Mouse (Mus musculus) embryonic facial prominence, embryonic 10.5 days (tissue): Measurements from ENCODE around the gene Polr1b. TPM values are rescaled to one million over a fixed set of nuclear protein-coding genes. Genes with fewer than 3 reads are reported as not detected.

ENCODE experiments used
- DNase-seq: peaks from one replicate; pipeline ENCODE4 v3.0.0-alpha.2; 2017; ENCODE audit warnings: low spot score
- H3K27ac ChIP-seq: fragments of 300-500 bp; sonication (generic); replicated peaks from 2 replicates; pipeline ENCODE4 v1.5.1; 2016; ENCODE audit warnings: mild to moderate bottlenecking
- H3K27me3 ChIP-seq: fragments of 300-500 bp; sonication (generic); replicated peaks from 2 replicates; pipeline ENCODE4 v1.6.1; 2016; ENCODE audit warnings: low read depth, mild to moderate bottlenecking; ENCODE audit not compliant: poor library complexity, severe bottlenecking
- H3K36me3 ChIP-seq: fragments of 300-500 bp; sonication (generic); replicated peaks from 2 replicates; pipeline ENCODE4 v1.6.1; 2016; ENCODE audit warnings: mild to moderate bottlenecking, moderate library complexity
- H3K4me1 ChIP-seq: fragments of 300-500 bp; sonication (generic); 2 replicates; pipeline ENCODE4 v1.6.1; 2016
- H3K4me3 ChIP-seq: fragments of 300-500 bp; sonication (generic); 2 replicates; pipeline ENCODE4 v1.5.1; 2016; ENCODE audit warnings: mild to moderate bottlenecking, moderate library complexity
- H3K9me3 ChIP-seq: fragments of 300-500 bp; sonication (generic); 2 replicates; pipeline ENCODE4 v1.6.1; 2016; ENCODE audit warnings: mild to moderate bottlenecking
- WGBS: fragments of 180-500 bp; shearing (Covaris S2); methylation state at CpG from one replicate; pipeline ENCODE4 v1.1.7; 2016; 5-methylcytosine and 5-hydroxymethylcytosine counted together
- polyA plus RNA-seq: library from polyadenylated mRNA; unstranded; fragments of >200 nt; fragmentation: Nextera tagmentation; extraction: Ambion mirVana; gene quantifications from 2 replicates; pipeline ENCODE4 v1.2.1, GENCODE M21; 2016

The Polr1b gene
- polyA plus RNA-seq, 1 experiment from 2014 or later = 48.7 TPM

GRCm38 (mm10) chr2:129129987-129130545, 29.3 kb downstream of the Polr1b start:
- peaks cover 10% of the 10 kb centered on the region for H3K9me3 ChIP-seq
- no peaks in the 10 kb centered on the region for H3K27me3 ChIP-seq
- WGBS = 42% methylated on average over 18 of the region's 18 CpGs
- H3K4me1 ChIP-seq = peaks cover 18% of the 10 kb centered on the region
- DNase-seq = no peak
- H3K36me3 ChIP-seq = peaks cover 75% of the 10 kb centered on the region
- H3K27ac ChIP-seq = peak overlapping the region; percentile 90
- H3K4me3 ChIP-seq = peak overlapping the region; percentile 77

DNA sequence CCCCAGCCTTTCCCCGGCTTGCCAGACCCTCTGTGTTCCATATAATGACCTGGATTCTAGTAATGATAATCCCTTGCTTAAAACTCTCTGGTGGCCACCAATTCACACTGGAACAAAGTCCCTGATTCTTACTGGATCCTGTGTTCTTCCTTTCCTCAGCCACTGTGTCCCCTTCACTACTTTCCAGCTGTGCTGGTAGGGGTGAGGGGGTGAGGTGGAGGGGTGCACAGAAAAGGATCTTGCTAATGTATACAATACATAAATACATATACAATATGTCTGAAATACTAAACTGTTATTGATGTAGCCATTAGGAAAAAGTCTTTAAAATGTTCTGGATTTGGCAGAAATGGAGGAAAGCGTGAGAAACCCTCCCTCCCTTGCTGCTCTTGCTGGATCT, 30.0 kb downstream of the Polr1b start:
- 94% methylated on average over 2 of the region's 2 CpGs for WGBS
- Histone ChIP-seq H3K4me3 (peak overlapping the region; percentile 77), H3K27ac (peak overlapping the region; percentile 90), H3K9me3 (peaks cover 10% of the 10 kb centered on the region), H3K27me3 (no peaks in the 10 kb centered on the region), H3K4me1 (peaks cover 18% of the 10 kb centered on the region), H3K36me3 (peaks cover 68% of the 10 kb centered on the region)
- no peak for DNase-seq

- Histone ChIP-seq H3K4me1 (peaks cover 18% of the 10 kb centered on the region), H3K27ac (no peak overlapping the region), H3K36me3 (peaks cover 53% of the 10 kb centered on the region), H3K27me3 (no peaks in the 10 kb centered on the region), H3K4me3 (no peak overlapping the region), H3K9me3 (peaks cover 10% of the 10 kb centered on the region)
- DNase-seq = no peak
- WGBS = 93% methylated on average over 7 of the region's 7 CpGs
These were observed 31.4 kb downstream of the Polr1b start for GRCm38 (mm10) chr2:129132231-129132630.

DNA sequence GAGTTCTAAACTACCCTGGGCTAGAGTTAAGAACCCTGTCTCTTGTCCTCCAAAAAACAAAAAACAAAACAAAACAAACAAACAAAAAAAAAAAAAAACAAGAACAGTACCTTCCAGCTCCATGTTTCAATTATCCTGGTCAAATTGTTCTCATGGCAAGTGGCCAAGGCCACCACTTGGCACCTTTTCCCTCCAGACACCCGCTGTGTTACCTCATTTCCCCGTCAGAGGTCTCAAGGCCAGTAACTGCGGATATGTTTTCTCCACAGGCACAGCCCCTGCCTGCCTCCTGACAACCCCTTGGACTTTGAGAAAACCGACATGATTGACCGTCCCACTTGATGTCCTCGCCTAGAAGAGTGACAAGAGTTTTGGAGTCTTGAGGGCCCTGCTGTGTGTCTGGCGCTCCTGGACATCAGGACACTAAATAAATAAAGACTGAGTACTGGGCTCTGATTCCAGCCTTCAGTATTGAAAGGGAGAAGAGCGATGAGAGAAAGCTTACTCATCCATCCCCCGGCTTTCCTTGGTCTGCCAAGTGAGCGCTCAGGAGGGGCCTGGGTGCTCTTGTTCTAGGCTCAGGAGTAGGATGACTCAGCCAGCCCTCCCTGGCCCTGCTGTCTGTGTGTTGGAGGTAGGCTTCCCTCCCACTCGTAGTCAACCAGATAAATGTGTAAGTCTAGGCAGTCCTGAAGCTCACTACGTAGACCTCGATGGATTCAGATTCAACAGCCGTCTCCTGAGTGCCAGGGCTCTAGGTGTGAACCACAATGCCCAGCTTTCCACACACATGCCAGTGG, 32.4 kb downstream of the Polr1b start:
- no peaks in the 10 kb centered on the region for H3K27me3 ChIP-seq
- H3K4me3 ChIP-seq = no peak overlapping the region
- WGBS = 96% methylated on average over 14 of the region's 14 CpGs
- H3K4me1 ChIP-seq = peaks cover 18% of the 10 kb centered on the region
- H3K27ac ChIP-seq = no peak overlapping the region
- no peak for DNase-seq
- peaks cover 44% of the 10 kb centered on the region for H3K36me3 ChIP-seq
- H3K9me3 ChIP-seq = peaks cover 10% of the 10 kb centered on the region

DNA sequence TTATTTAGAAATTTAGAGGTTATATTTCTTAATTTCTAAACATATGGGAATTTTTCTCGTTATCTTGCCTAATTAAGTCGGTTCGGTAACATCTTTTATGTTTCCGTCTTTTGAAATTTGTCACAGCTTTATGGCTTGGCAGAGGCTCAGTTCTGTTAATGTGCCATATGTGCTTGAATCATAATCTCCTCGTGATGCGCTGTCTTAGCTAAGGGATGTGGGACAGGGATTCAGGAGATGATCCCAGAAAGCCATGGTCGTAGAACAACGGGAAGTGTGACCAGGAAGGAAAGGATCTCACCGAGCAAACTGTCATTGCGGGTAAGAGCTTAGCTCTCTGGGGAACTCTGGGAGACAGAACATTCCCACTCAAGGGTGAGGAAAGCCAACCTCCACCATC, 39.1 kb downstream of the Polr1b start:
- DNase-seq = no peak
- H3K27ac ChIP-seq = no peak overlapping the region
- 91% methylated on average over 10 of the region's 10 CpGs for WGBS

GRCm38 (mm10) chr2:129148836-129149235, 48.0 kb downstream of the Polr1b start:
- Histone ChIP-seq H3K9me3 (no peaks in the 10 kb centered on the region), H3K4me1 (no peaks in the 10 kb centered on the region), H3K4me3 (no peak overlapping the region), H3K27ac (no peak overlapping the region), H3K27me3 (no peaks in the 10 kb centered on the region), H3K36me3 (no peaks in the 10 kb centered on the region)
- WGBS = 56% methylated on average over 2 of the region's 2 CpGs
- DNase-seq = no peak

More for the DNA sequence above, 39.1 kb downstream of the Polr1b start:
- Histone ChIP-seq H3K4me1 (no peaks in the 10 kb centered on the region), H3K36me3 (no peaks in the 10 kb centered on the region), H3K9me3 (no peaks in the 10 kb centered on the region), H3K27me3 (no peaks in the 10 kb centered on the region), H3K4me3 (no peak overlapping the region)

DNA sequence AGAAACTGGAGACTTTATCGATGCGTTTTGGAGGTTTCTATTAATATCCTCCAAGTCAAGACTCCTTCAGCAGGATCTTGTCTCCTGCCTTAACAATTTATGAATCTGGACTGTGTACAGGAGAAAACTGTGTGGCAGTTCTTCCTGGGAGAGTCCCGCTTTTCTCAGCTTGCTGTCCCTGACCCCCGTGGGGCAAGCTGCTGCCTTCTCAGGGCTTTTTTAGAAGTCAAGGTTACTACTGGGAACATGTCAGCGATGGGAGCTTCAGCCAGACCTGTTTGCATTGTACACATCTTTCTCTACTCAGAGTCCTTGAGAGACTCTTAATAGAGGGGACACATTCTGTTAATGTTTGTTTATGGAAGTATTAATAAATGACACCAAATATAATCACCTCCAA, 49.6 kb downstream of the Polr1b start:
- 87% methylated on average over 5 of the region's 5 CpGs for WGBS
- Histone ChIP-seq H3K27ac (no peak overlapping the region), H3K36me3 (no peaks in the 10 kb centered on the region), H3K27me3 (no peaks in the 10 kb centered on the region), H3K4me3 (no peak overlapping the region), H3K9me3 (no peaks in the 10 kb centered on the region), H3K4me1 (no peaks in the 10 kb centered on the region)
- DNase-seq = no peak

DNA sequence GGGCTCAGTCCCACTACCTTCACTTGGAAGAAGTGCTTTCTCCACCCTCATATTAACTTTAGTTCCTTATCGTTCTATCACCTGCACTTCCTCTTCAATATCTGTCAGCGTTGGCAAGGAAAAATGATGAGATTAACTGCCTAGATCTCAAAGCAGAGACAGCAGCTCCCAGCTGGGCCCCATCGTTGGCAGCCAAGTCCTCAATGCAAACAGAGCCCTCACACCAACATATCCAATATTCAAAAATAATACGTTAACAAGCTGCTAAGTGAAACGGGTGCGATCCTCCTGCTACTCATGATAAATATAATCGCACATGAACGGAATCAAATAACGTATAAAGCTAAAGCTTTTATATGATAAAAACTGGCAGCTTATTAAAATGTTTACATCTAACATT, 50.3 kb downstream of the Polr1b start:
- DNase-seq = no peak
- Histone ChIP-seq H3K4me3 (no peak overlapping the region), H3K27ac (no peak overlapping the region), H3K27me3 (no peaks in the 10 kb centered on the region), H3K9me3 (no peaks in the 10 kb centered on the region), H3K36me3 (no peaks in the 10 kb centered on the region), H3K4me1 (no peaks in the 10 kb centered on the region)
- WGBS = 90% methylated on average over 9 of the region's 9 CpGs

DNA sequence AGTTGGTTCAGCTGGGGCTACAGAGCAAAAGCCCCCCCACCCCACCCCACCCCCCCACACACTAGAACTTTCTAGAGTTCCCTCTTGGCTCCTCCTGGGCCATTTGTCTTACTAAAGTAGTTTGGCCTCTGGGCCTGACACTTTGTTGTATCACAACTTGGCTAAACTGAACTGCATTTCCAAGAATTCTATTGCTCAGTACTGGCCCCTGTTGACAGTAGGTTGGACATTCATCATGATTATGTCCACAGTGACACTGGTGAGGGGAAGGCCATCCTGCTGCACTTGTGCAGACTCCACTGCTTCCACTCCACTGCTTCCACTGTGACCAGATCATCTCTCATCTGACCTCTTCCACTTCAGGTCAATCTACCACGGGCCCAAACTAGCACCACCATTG, 52.0 kb downstream of the Polr1b start:
- no peaks in the 10 kb centered on the region for H3K27me3 ChIP-seq
- H3K36me3 ChIP-seq = no peaks in the 10 kb centered on the region
- WGBS = 84% methylated on average over 1 of the region's 1 CpGs
- no peak overlapping the region for H3K4me3 ChIP-seq
- H3K4me1 ChIP-seq = no peaks in the 10 kb centered on the region
- no peaks in the 10 kb centered on the region for H3K9me3 ChIP-seq
- H3K27ac ChIP-seq = no peak overlapping the region
- DNase-seq = no peak

DNA sequence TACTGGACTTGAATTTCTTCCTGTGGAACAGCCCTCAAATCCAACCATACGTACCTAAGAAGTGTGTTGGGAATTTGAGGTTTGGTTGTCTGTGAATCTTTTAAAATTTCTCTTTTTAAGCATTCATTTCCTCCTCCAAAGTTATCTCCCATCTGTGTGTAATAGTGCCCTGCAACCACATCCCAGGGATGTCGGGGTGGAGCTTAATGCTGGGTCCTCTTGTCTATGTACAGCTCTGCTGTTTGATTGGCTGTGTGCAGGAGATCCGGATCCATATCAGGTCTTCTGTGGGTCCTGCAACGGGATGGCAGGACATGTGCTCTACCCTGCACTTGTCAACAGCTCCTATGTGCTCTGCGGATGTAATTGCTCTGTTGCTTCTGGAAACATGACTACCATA, 64.0 kb downstream of the Polr1b start:
- Histone ChIP-seq H3K27ac (no peak overlapping the region), H3K27me3 (no peaks in the 10 kb centered on the region), H3K4me1 (no peaks in the 10 kb centered on the region), H3K4me3 (no peak overlapping the region), H3K36me3 (no peaks in the 10 kb centered on the region), H3K9me3 (no peaks in the 10 kb centered on the region)
- WGBS = 78% methylated on average over 5 of the region's 5 CpGs
- DNase-seq = no peak

DNA sequence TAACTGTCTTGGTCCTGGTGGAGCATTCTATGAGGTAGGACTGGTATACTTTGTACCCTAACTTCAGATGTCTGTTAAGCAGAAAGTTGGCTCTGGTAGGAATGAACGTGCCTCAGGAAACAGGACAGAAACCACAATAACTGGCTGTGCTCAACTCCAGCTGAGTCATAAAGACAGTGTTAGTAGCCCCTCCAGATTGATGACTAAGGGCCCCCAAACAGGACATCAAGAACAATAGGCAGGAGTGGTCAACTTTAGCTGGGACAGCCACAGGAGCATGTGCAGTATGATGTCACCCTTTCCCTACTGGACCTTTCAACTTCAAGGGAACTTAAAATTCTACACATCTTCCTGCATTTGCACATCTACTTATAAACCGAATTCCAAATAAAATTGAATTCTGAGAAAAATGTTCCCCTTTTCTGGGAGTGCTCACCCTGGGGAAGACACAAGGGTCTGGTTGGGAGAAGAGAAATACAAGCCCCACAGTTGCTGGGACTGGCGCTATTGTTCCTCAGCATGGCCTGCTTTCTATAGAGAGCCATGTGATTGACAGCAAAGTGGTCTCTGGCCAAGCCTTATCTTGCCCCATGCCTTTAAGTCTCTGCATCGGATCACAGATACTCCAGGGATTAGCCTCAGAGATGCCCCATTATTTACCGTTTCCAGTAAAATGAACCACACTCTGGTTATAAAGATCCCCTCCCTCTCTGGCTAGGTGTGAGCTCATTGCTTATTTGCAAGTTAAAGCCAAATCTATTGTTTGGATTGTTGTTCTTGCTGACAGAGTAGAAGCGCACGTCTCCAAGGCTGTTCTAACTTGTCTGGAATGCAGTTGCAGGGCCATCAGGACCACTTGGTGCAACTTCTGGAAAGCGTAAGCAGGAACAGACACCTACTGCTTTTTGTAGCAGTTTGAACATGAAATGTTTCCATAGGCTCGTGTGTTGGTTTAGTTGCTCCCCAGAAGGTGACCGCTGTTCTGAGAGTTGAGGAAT, 66.0 kb downstream of the Polr1b start:
- DNase-seq = no peak
- WGBS = 76% methylated on average over 10 of the region's 10 CpGs
- Histone ChIP-seq H3K27me3 (no peaks in the 10 kb centered on the region), H3K4me1 (no peaks in the 10 kb centered on the region), H3K4me3 (no peak overlapping the region), H3K9me3 (no peaks in the 10 kb centered on the region), H3K36me3 (no peaks in the 10 kb centered on the region), H3K27ac (no peak overlapping the region)

DNA sequence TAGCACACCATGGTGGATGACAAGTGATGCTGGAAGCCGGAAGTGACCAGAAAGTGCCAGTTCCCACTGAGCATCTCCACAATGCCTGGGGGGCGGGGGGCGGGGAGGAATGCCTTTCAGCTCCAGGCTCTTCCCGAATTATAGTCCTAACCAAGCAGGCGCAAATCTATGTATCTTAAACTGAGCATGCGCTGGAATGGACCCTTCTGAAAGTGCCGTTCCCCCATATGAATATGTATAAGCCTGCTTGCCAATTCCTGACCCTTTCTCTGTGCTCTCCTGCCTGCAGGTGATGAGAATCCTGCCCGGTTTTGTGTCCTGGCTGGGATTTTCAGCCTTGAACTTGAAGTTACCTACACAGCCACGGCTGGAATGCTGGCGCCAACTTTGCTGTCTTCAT, 72.6 kb downstream of the Polr1b start:
- Histone ChIP-seq H3K36me3 (no peaks in the 10 kb centered on the region), H3K4me3 (no peak overlapping the region), H3K27me3 (no peaks in the 10 kb centered on the region), H3K9me3 (no peaks in the 10 kb centered on the region), H3K27ac (no peak overlapping the region), H3K4me1 (peaks cover 2% of the 10 kb centered on the region; the same call in 1 of the 2 replicates)
- no peak for DNase-seq
- 59% methylated on average over 10 of the region's 10 CpGs for WGBS
